ENCODE assay signal across 7 mouse cellular contexts in genomic region chr2:118548421-118549221, GRCm38 (mm10). TPM values are rescaled to one million over a fixed set of nuclear protein-coding genes. Genes with fewer than 3 reads are reported as not detected.
A peak's percentile ranks its signal among the peaks of the same experiment; 100 is the strongest.
DNase-seq lines count a peak whose midpoint lies in the region; ATAC-seq and TF ChIP-seq lines count a peak whose summit lies in the region.

No protein-coding gene starts in this region.

- H3K4me2 ChIP-seq in midbrain, embryonic 11.5 days = peak overlapping the region; percentile 94

- H3K27me3 ChIP-seq in C2C12 (ENCODE audit: control insufficient read depth, insufficient read depth, insufficient read length) = no peaks in the 10 kb centered on the region
- peaks cover 40% of the 10 kb centered on the region for H3K27me3 ChIP-seq in forebrain, embryonic 10.5 days (ENCODE audit: poor library complexity, severe bottlenecking)
- H3K27me3 ChIP-seq in midbrain, embryonic 11.5 days (ENCODE audit: control insufficient read depth, insufficient read depth, low read length) = no peaks in the 10 kb centered on the region

- peak; percentile 28; the same call in 1 of the 2 replicates for ATAC-seq in midbrain, embryonic 11.5 days (ENCODE audit: low FRiP score)

- H3K36me3 ChIP-seq in C2C12 (ENCODE audit: control insufficient read depth, insufficient read depth) = no peaks in the 10 kb centered on the region
- H3K36me3 ChIP-seq in ES-E14 (ENCODE audit: control insufficient read depth, insufficient read depth, low read length, poor library complexity, severe bottlenecking) = no peaks in the 10 kb centered on the region; the same call in 1 of the 2 replicates
- no peaks in the 10 kb centered on the region for H3K36me3 ChIP-seq in forebrain, embryonic 10.5 days (replicated peaks)
- H3K36me3 ChIP-seq in midbrain, embryonic 11.5 days (ENCODE audit: control insufficient read depth, insufficient read depth, low read length) = no peaks in the 10 kb centered on the region

- no peak for TF ChIP-seq CTCF in C2C12 (IDR thresholded peaks at IDR 0.05; ENCODE audit: control insufficient read depth, insufficient read depth, insufficient read length)

- H3K9ac ChIP-seq in ES-E14 (ENCODE audit: insufficient read depth, low read depth, low read length, poor library complexity, severe bottlenecking) = peak overlapping the region; percentile 67
- H3K9ac ChIP-seq in midbrain, embryonic 11.5 days (ENCODE audit: low read length) = peak overlapping the region; percentile 74

- WGBS in forebrain, embryonic 10.5 days = under 1% methylated on average over 18 of the region's 18 CpGs
- WGBS in midbrain, embryonic 11.5 days = 1% methylated on average over 18 of the region's 18 CpGs

- DNase-seq in ES-E14 (ENCODE audit: low read depth, low spot score) = no peak
- DNase-seq in forebrain, embryonic 10.5 days (ENCODE audit: extremely low spot score, low spot score) = no peak
- peak; percentile 40 for DNase-seq in kidney, adult 18-20 months
- DNase-seq in midbrain, embryonic 11.5 days (ENCODE audit: low spot score, missing footprints) = peak; percentile 94
- DNase-seq in thymus, postnatal 4 days = peak; percentile 64
- no peak for DNase-seq in left cerebral cortex, adult 18-20 months (ENCODE audit: low spot score in 2 of 2)

- no peaks in the 10 kb centered on the region for H3K79me2 ChIP-seq in C2C12 (ENCODE audit: control insufficient read depth, insufficient read depth)

- no peaks in the 10 kb centered on the region for H3K9me3 ChIP-seq in ES-E14 (ENCODE audit: control insufficient read depth, insufficient read depth, low read depth, low read length)
- H3K9me3 ChIP-seq in forebrain, embryonic 10.5 days = no peaks in the 10 kb centered on the region
- H3K9me3 ChIP-seq in midbrain, embryonic 11.5 days (ENCODE audit: control insufficient read depth, low read length) = no peaks in the 10 kb centered on the region

- in situ Hi-C loops in ES-E14 (cut with MboI; ENCODE audit: low sequenced_read_pairs in 2 of 2, unreplicated experiment in 2 of 2) = no loop called here

- H3ac ChIP-seq in C2C12 (ENCODE audit: control insufficient read depth, insufficient read length, low read depth) = no peak overlapping the region

- peaks cover 17 to 40% of the 10 kb centered on the region in 2 experiments; a peak in 3 of 4 replicates for H3K4me1 ChIP-seq in ES-E14 (ENCODE audit: control insufficient read depth in 2 of 2, insufficient read depth in 2 of 2, low read length in 2 of 2, poor library complexity in 1 of 2)
- H3K4me1 ChIP-seq in forebrain, embryonic 10.5 days = peaks cover 67% of the 10 kb centered on the region
- H3K4me1 ChIP-seq in midbrain, embryonic 11.5 days (ENCODE audit: control insufficient read depth, insufficient read depth, low read length) = peaks cover 38% of the 10 kb centered on the region

- H3K4me3 ChIP-seq in C2C12 (ENCODE audit: insufficient read depth, poor library complexity, severe bottlenecking) (peak overlapping the region; percentile 29), ES-E14 (ENCODE audit: insufficient read depth in 1 of 2, low read depth in 1 of 2, low read length in 2 of 2, poor library complexity in 1 of 2, severe bottlenecking in 1 of 2) (peak overlapping the region; percentile 82 to 93)
- peak overlapping the region; percentile 95 for H3K4me3 ChIP-seq in forebrain, embryonic 10.5 days
- H3K4me3 ChIP-seq in midbrain, embryonic 11.5 days (ENCODE audit: low read depth, low read length) = peak overlapping the region; percentile 82

- H3K27ac ChIP-seq in ES-E14 (ENCODE audit: insufficient read depth, low read depth, low read length, poor library complexity, severe bottlenecking) = no peak overlapping the region
- peak overlapping the region; percentile 94 for H3K27ac ChIP-seq in forebrain, embryonic 10.5 days
- H3K27ac ChIP-seq in midbrain, embryonic 11.5 days (ENCODE audit: low read depth, low read length) = no peak overlapping the region

- H3K79me3 ChIP-seq in C2C12 (ENCODE audit: low read depth) = no peaks in the 10 kb centered on the region

TF ChIP-seq in C2C12, 6 proteins besides CTCF, POLR2A, EP300 and RAD21:
- TF ChIP-seq USF1 (IDR thresholded peaks at IDR 0.05; ENCODE audit: low read depth) (no peak), MYOG (IDR thresholded peaks at IDR 0.05; ENCODE audit: control insufficient read depth, extremely low read depth, insufficient read length) (no peak)

TF ChIP-seq in ES-E14, 5 proteins besides CTCF, POLR2A, EP300 and RAD21:
- TF ChIP-seq CHD2 (IDR thresholded peaks at IDR 0.05; ENCODE audit: low read depth, low read length) = no peak
- TF ChIP-seq HCFC1 (IDR thresholded peaks at IDR 0.05; ENCODE audit: borderline replicate concordance, insufficient read depth, low read length) = no peak
- TF ChIP-seq MAFK (IDR thresholded peaks at IDR 0.05; ENCODE audit: insufficient read depth, low read depth, low read length) = no peak
- no peak for TF ChIP-seq ZNF384 (IDR thresholded peaks at IDR 0.05; ENCODE audit: low read depth, low read length)
- no peak for TF ChIP-seq ZC3H11A (IDR thresholded peaks at IDR 0.05; ENCODE audit: borderline replicate concordance, low read depth, low read length)

RNA-seq across cellular contexts. Expression of gene Bmf, which starts 0.9 kb away (rescaled TPM):
- 0.42 TPM for polyA plus RNA-seq in C2C12 (2012; fragmentation: generic; extraction: Trizol)
- total RNA-seq in ES-E14 (2012; rRNA removed) = 9.1 and 14.1 TPM in 2 replicates
- polyA plus RNA-seq in forebrain, embryonic 10.5 days (2016; fragmentation: Nextera tagmentation; extraction: Ambion mirVana) = 3.8 and 4.5 TPM in 2 replicates
- polyA plus RNA-seq in midbrain, embryonic 11.5 days (2014; fragmentation: Nextera tagmentation; extraction: Ambion mirVana) = 1.8 and 2.8 TPM in 2 replicates
- total RNA-seq in left cerebral cortex, adult 18-20 months (2021) = 1 to 10 TPM; 1.8 TPM

RNA-seq across cellular contexts. Expression of gene Bub1b, which starts 49.4 kb away (rescaled TPM):
- 54.9 TPM for polyA plus RNA-seq in C2C12 (2012; fragmentation: generic; extraction: Trizol)
- total RNA-seq in ES-E14 (2012; rRNA removed) = 115 and 121 TPM in 2 replicates
- polyA plus RNA-seq in forebrain, embryonic 10.5 days (2016; fragmentation: Nextera tagmentation; extraction: Ambion mirVana) = 168 and 179 TPM in 2 replicates
- polyA plus RNA-seq in midbrain, embryonic 11.5 days (2014; fragmentation: Nextera tagmentation; extraction: Ambion mirVana) = 115 and 122 TPM in 2 replicates
- total RNA-seq in left cerebral cortex, adult 18-20 months (2021) = 1 to 10 TPM; 1.0 to 1.1 TPM

Comparison
In these comparisons a context has a peak if more than half of its experiments do, and no peak if none do; other contexts are left out.
1. H3K4me3 ChIP-seq: peak in every context shown above with its lines; median percentile 95 in forebrain, embryonic 10.5 days; 88 in ES-E14; 82 in midbrain, embryonic 11.5 days; 29 in C2C12.
2. DNase-seq: peak in kidney, adult 18-20 months (single experiment), midbrain, embryonic 11.5 days (single experiment) and thymus, postnatal 4 days (single experiment); none in ES-E14 (single experiment), forebrain, embryonic 10.5 days (single experiment) and left cerebral cortex, adult 18-20 months (0 of 2).